In genomic region chr8:114440205-114440589, GRCm38 (mm10) we compare ENCODE assay signal across 8 mouse cellular contexts. TPM values are rescaled to one million over a fixed set of nuclear protein-coding genes. Genes with fewer than 3 reads are reported as not detected.
A peak's percentile ranks its signal among the peaks of the same experiment; 100 is the strongest.
DNase-seq lines count a peak whose midpoint lies in the region; ATAC-seq lines count a peak whose summit lies in the region.

No protein-coding gene starts in this region.

- intact Hi-C loops in left cerebral cortex, postnatal 10 days (cut with DNase I) = loop anchor here (10.0 kb wide), 1 partner anchor 1925 kb away; no protein-coding TSS in a partner anchor

- no peaks in the 10 kb centered on the region for H3K4me1 ChIP-seq in kidney, embryonic 14.5 days (ENCODE audit: control insufficient read depth, insufficient read depth, low read length)
- H3K4me1 ChIP-seq in hindbrain, embryonic 10.5 days (replicated peaks) = peaks cover 13% of the 10 kb centered on the region
- H3K4me1 ChIP-seq in midbrain, embryonic 13.5 days (replicated peaks) = peaks cover 11% of the 10 kb centered on the region

- H3K4me2 ChIP-seq in kidney, embryonic 14.5 days (replicated peaks; ENCODE audit: low read depth, low read length) = peak overlapping the region; percentile 82
- peak overlapping the region; percentile 78 for H3K4me2 ChIP-seq in midbrain, embryonic 13.5 days (replicated peaks)

- H3K36me3 ChIP-seq in kidney, embryonic 14.5 days (ENCODE audit: control insufficient read depth, insufficient read depth, low read length) = no peaks in the 10 kb centered on the region
- H3K36me3 ChIP-seq in hindbrain, embryonic 10.5 days = 0 out of 2 replicates have a peak, but pooled peaks cover 7% of the 10 kb centered on the region
- no peaks in the 10 kb centered on the region for H3K36me3 ChIP-seq in midbrain, embryonic 13.5 days

- H3K9me3 ChIP-seq in kidney, embryonic 14.5 days (ENCODE audit: control insufficient read depth, low read length) = no peaks in the 10 kb centered on the region
- H3K9me3 ChIP-seq in hindbrain, embryonic 10.5 days = no peaks in the 10 kb centered on the region
- H3K9me3 ChIP-seq in midbrain, embryonic 13.5 days = no peaks in the 10 kb centered on the region

- H3K27me3 ChIP-seq in kidney, embryonic 14.5 days (ENCODE audit: control insufficient read depth, insufficient read depth, low read length) = no peaks in the 10 kb centered on the region
- no peaks in the 10 kb centered on the region for H3K27me3 ChIP-seq in hindbrain, embryonic 10.5 days (ENCODE audit: insufficient read depth, poor library complexity, severe bottlenecking)
- no peaks in the 10 kb centered on the region for H3K27me3 ChIP-seq in midbrain, embryonic 13.5 days

- H3K27ac ChIP-seq in kidney, embryonic 14.5 days (ENCODE audit: low read depth, low read length) = peak overlapping the region; percentile 52; the same call in 1 of the 2 replicates
- peak overlapping the region; percentile 89 for H3K27ac ChIP-seq in hindbrain, embryonic 10.5 days
- peak overlapping the region; percentile 73; the same call in 1 of the 2 replicates for H3K27ac ChIP-seq in midbrain, embryonic 13.5 days

- H3K4me3 ChIP-seq in kidney, embryonic 14.5 days (ENCODE audit: low read length) = peak overlapping the region; percentile 70
- peak overlapping the region; percentile 79 for H3K4me3 ChIP-seq in hindbrain, embryonic 10.5 days
- H3K4me3 ChIP-seq in midbrain, embryonic 13.5 days (replicated peaks) = peak overlapping the region; percentile 63

- 22% methylated on average over 5 of the region's 5 CpGs for WGBS in kidney, embryonic 14.5 days
- 23% methylated on average over 5 of the region's 5 CpGs for WGBS in hindbrain, embryonic 10.5 days
- WGBS in midbrain, embryonic 13.5 days = 17% methylated on average over 5 of the region's 5 CpGs

- peak overlapping the region; percentile 70 for H3K9ac ChIP-seq in kidney, embryonic 14.5 days (ENCODE audit: low read depth, low read length)
- peak overlapping the region; percentile 69 for H3K9ac ChIP-seq in midbrain, embryonic 13.5 days (replicated peaks)

- 0 out of 2 replicates have a peak, but pooled peaks have one; percentile 2 for ATAC-seq in kidney, embryonic 14.5 days (ENCODE audit: low FRiP score, low TSS enrichment)
- no peak for ATAC-seq in midbrain, embryonic 13.5 days

- no peak for DNase-seq in kidney, postnatal 10 days
- DNase-seq in NIH3T3 (ENCODE audit: low read depth) = peak; percentile 56
- DNase-seq in hindbrain, embryonic 10.5 days (ENCODE audit: low spot score) = no peak
- no peak for DNase-seq in left cerebral cortex, postnatal 10 days (ENCODE audit: extremely low spot score in 1 of 2, low spot score in 2 of 2)
- no peak for DNase-seq in adrenal gland, postnatal 10 days
- DNase-seq in cerebellum, adult 9-11 months = no peak

RNA-seq across cellular contexts. Expression of gene Wwox, which starts 0.7 kb away (rescaled TPM):
- polyA plus RNA-seq in kidney, embryonic 14.5 days (2014; fragmentation: Nextera tagmentation; extraction: Ambion mirVana) = 12.9 and 17.0 TPM in 2 replicates
- 12.5 and 13.2 TPM in 2 replicates for polyA plus RNA-seq in hindbrain, embryonic 10.5 days (2016; fragmentation: Nextera tagmentation; extraction: Ambion mirVana)
- 12.3 and 12.4 TPM in 2 replicates for polyA plus RNA-seq in midbrain, embryonic 13.5 days (2015; fragmentation: Nextera tagmentation; extraction: Ambion mirVana)
- total RNA-seq in left cerebral cortex, postnatal 10 days (2021) = 10 to 100 TPM; 12.5 to 13.4 TPM
- total RNA-seq in adrenal gland, postnatal 10 days (2021) = 10 to 100 TPM; 20.8 to 28.4 TPM

RNA-seq across cellular contexts. Expression of gene Clec3a, which starts 22.3 kb away (rescaled TPM):
- not detected in 2 replicates for polyA plus RNA-seq in kidney, embryonic 14.5 days (2014; fragmentation: Nextera tagmentation; extraction: Ambion mirVana)
- polyA plus RNA-seq in hindbrain, embryonic 10.5 days (2016; fragmentation: Nextera tagmentation; extraction: Ambion mirVana) = not detected in 2 replicates
- not detected in 2 replicates for polyA plus RNA-seq in midbrain, embryonic 13.5 days (2015; fragmentation: Nextera tagmentation; extraction: Ambion mirVana)
- not detected for total RNA-seq in left cerebral cortex, postnatal 10 days (2021)
- not detected for total RNA-seq in adrenal gland, postnatal 10 days (2021)
